Mouse (Mus musculus) left cerebral cortex, adult 18-20 months (tissue): ENCODE data around the gene Prss28. TPM values are rescaled to one million over a fixed set of nuclear protein-coding genes. Genes with fewer than 3 reads are reported as not detected.

Experiments used
- DNase-seq, 2 experiments: peaks; one replicate each; pipeline ENCODE4 v3.0.0; 2021 to 2022; ENCODE audit warnings: low spot score in 2 of 2, mixed read lengths in 1 of 2
- total RNA-seq, 2 experiments: library from RNA; stranded (reverse); gene quantifications; 2 replicates each; pipeline ENCODE4 v1.2.3; 2021

Prss28 gene
- total RNA-seq, 2 experiments from 2014 or later = not detected

GRCm38 (mm10) chr17:25340003-25340402 is 31.6 kb downstream of the Prss28 start:
- DNase-seq = no peak

GRCm38 (mm10) chr17:25341490-25341889 is 33.0 kb downstream of the Prss28 start:
- no peak for DNase-seq

- DNase-seq = no peak
Observed at GRCm38 (mm10) chr17:25345462-25345861, 37.0 kb downstream of the Prss28 start, which contains the start of gene Tpsab1. Gene Tpsab1 (minus strand): TSS chr17:25345562.

DNA sequence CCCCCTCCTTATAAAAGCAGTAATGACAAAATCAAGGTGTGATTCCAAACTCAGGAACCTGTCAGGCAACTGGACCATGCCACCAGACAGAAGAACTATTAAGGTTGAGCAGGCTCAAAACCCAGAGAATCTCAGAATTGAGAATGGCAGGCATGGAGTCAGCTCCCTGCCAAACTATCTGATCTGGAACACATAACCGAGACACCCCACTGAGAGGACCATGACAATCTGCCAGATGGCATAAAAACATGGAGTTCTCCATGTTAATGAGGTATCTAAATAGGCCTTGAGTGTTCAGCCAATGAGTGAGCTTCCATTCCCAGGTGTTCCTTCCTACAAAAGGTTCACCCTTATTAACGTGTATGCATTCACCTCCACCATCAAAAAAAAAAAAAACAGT is 52.8 kb downstream of the Prss28 start:
- no peak for DNase-seq

Other genes starting within 250 kb of the Prss28 start
- gene Tmem204, start 225.1 kb upstream of the Prss28 start, total RNA-seq = 1 to 10 TPM; 8.9 to 9.4 TPM
- gene Telo2, start 192.7 kb upstream of the Prss28 start, total RNA-seq = 10 to 100 TPM; 28.4 to 34.4 TPM
- gene Ptx4, start 187.9 kb upstream of the Prss28 start, total RNA-seq = under 1 TPM; 0.54 to 0.67 TPM
- gene Clcn7, start 175.3 kb upstream of the Prss28 start, total RNA-seq = 10 to 100 TPM; 46.9 to 47.0 TPM
- not detected for gene Ccdc154, start 146.2 kb upstream of the Prss28 start, total RNA-seq
- not detected for gene Gm38655, start 133.2 kb upstream of the Prss28 start, total RNA-seq
- 10 to 100 TPM; 17.8 to 20.5 TPM for gene BC003965, start 124.1 kb upstream of the Prss28 start, total RNA-seq
- gene Unkl, start 120.2 kb upstream of the Prss28 start, total RNA-seq = 10 to 100 TPM; 34.2 to 41.3 TPM
- 10 to 100 TPM; 74.7 to 77.3 TPM for gene Gnptg, start 68.5 kb upstream of the Prss28 start, total RNA-seq
- 10 to 100 TPM; 21.0 to 24.3 TPM for gene Tsr3, start 68.5 kb upstream of the Prss28 start, total RNA-seq
- 10 to 100 TPM; 17.5 to 18.7 TPM for gene Baiap3, start 52.3 kb upstream of the Prss28 start, total RNA-seq
- 100 to 1,000 TPM; 218 to 227 TPM for gene Ube2i, start 34.0 kb upstream of the Prss28 start, total RNA-seq
- not detected for gene Prss34, start 10.3 kb upstream of the Prss28 start, total RNA-seq
- gene Prss29, start 10.0 kb downstream of the Prss28 start, total RNA-seq = not detected
- gene Tpsab1, start 36.9 kb downstream of the Prss28 start, total RNA-seq = not detected
- not detected for gene Tpsb2, start 57.7 kb downstream of the Prss28 start, total RNA-seq
- not detected for gene Tpsg1, start 60.6 kb downstream of the Prss28 start, total RNA-seq
- 10 to 100 TPM; 39.6 to 43.7 TPM for gene Cacna1h, start 125.1 kb downstream of the Prss28 start, total RNA-seq
- gene Tekt4, start 146.0 kb downstream of the Prss28 start, total RNA-seq = 1 to 10 TPM in 1 of 2 experiments, under 1 TPM in 1; 0.49 to 1.2 TPM
- 1 to 10 TPM in 1 of 2 experiments, under 1 TPM in 1; 0.75 to 1.1 TPM for gene Sstr5, start 188.6 kb downstream of the Prss28 start, total RNA-seq